Mouse (Mus musculus) liver, embryonic 12.5 days (tissue): ENCODE measurements around the gene Pkd1. TPM values are rescaled to one million over a fixed set of nuclear protein-coding genes. Genes with fewer than 3 reads are reported as not detected.

Source experiments
- ATAC-seq: fragments of 200-750 bp; cut with Nextera tagmentation; 2 replicates; pipeline ENCODE4 v1.8.0; 2017; ENCODE audit warnings: moderate number of reproducible peaks, mild to moderate bottlenecking, moderate library complexity
- H3K27ac ChIP-seq: fragments of 300-500 bp; sonication (generic); 2 replicates; pipeline ENCODE4 v1.5.1; 2016; ENCODE audit warnings: mild to moderate bottlenecking
- H3K27me3 ChIP-seq: fragments of 300-500 bp; sonication (generic); replicated peaks from 2 replicates; pipeline ENCODE4 v1.6.1; 2016; ENCODE audit warnings: mild to moderate bottlenecking, moderate library complexity
- H3K36me3 ChIP-seq: fragments of 300-500 bp; sonication (generic); 2 replicates; pipeline ENCODE4 v1.6.1; 2016; ENCODE audit warnings: mild to moderate bottlenecking, moderate library complexity
- H3K4me1 ChIP-seq: fragments of 300-500 bp; sonication (generic); 2 replicates; pipeline ENCODE4 v1.6.1; 2016
- H3K4me2 ChIP-seq: fragments of 300-500 bp; sonication (generic); 2 replicates; pipeline ENCODE4 v1.6.1; 2016; ENCODE audit warnings: mild to moderate bottlenecking, moderate library complexity
- H3K4me3 ChIP-seq: fragments of 300-500 bp; sonication (generic); 2 replicates; pipeline ENCODE4 v1.5.1; 2016; ENCODE audit warnings: mild to moderate bottlenecking, moderate library complexity
- H3K9ac ChIP-seq: fragments of 300-500 bp; sonication (generic); 2 replicates; pipeline ENCODE4 v1.6.1; 2016; ENCODE audit warnings: mild to moderate bottlenecking, moderate library complexity
- H3K9me3 ChIP-seq: fragments of 300-500 bp; sonication (generic); replicated peaks from 2 replicates; pipeline ENCODE4 v1.6.1; 2016; ENCODE audit warnings: mild to moderate bottlenecking, moderate library complexity
- WGBS: fragments of 180-500 bp; shearing (Covaris S2); methylation state at CpG from one replicate; pipeline ENCODE4 v1.1.7; 2016; ENCODE audit not compliant: insufficient replicate concordance; 5-methylcytosine and 5-hydroxymethylcytosine counted together
- polyA plus RNA-seq: library from polyadenylated mRNA; unstranded; fragments of >200 nt; fragmentation: Nextera tagmentation; extraction: Ambion mirVana; gene quantifications from 2 replicates; pipeline ENCODE4 v1.2.1, GENCODE M21; 2016

Pkd1 gene
- polyA plus RNA-seq, 1 experiment from 2014 or later, result 6.0 TPM

GRCm38 (mm10) chr17:24579532-24579931 is 29.9 kb downstream of the Pkd1 start:
- 86% methylated on average over 3 of the region's 3 CpGs for WGBS
- Histone ChIP-seq H3K9me3 (no peaks in the 10 kb centered on the region), H3K4me1 (peaks cover 10% of the 10 kb centered on the region; the same call in 1 of the 2 replicates), H3K36me3 (peaks cover 70% of the 10 kb centered on the region), H3K9ac (no peak overlapping the region), H3K4me2 (no peak overlapping the region), H3K27ac (no peak overlapping the region), H3K27me3 (no peaks in the 10 kb centered on the region), H3K4me3 (no peak overlapping the region)
- ATAC-seq, result no peak

DNA sequence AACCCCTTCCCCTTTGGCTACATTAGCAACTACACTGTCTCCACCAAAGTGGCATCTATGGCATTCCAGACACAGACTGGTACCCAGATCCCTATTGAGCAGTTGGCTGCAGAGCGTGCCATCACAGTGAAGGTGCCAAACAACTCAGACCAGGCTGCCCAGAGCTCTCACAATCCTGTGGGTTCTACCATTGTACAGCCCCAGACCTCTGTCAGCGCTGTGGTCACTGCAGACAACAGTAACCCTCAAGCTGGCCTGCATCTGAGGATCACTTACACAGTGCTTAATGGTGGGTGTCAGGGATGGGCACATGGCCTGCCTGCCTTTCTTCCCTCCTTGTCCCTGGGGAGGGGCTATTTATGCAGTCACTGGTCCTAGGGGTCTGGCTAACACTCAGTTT is 30.7 kb downstream of the Pkd1 start:
- 84% methylated on average over 2 of the region's 2 CpGs for WGBS

DNA sequence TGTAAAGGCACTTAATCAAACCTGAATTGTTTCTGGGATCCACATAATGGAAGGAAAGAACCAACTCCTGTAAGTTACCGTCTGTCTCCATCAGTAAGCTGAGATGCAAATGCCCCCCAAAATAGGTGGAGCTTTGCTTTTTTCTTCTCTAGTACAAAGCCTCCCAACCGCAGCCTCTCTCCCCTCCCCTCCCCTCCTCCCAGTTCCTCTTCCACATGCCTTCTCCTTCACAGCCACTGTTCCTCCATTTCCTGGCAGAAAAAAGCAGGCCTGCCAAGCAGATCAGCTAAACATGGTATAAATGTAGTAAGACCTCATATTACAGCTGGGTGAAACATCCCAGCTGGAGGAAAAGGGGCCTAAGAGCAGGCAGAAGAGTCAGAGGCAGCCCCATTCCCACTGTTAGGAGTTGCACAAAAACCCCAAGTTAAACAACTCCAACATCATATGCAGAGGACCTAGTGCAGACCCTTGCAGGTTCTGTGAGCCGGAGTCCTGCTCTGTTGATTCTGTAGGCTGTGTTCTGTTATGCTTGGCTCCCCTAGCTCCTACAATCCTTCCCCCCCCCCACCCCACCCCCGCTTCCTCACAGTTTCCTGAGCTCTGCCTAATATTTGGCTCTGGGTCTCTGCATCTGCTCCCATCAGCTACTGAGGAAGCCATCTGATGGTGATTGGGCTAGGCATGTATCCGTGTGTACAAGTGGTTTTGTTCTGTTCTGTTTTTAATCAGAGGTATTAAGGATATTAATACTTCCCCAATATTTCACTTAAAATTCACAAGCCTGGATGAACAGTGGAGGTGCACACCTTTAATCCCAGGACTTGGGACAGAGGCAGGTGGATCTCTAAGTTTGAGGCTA is 34.2 kb downstream of the Pkd1 start:
- Histone ChIP-seq H3K36me3 (peaks cover 70% of the 10 kb centered on the region), H3K27me3 (no peaks in the 10 kb centered on the region), H3K27ac (peak overlapping the region; percentile 45; the same call in 1 of the 2 replicates), H3K4me3 (no peak overlapping the region), H3K4me2 (no peak overlapping the region), H3K9me3 (no peaks in the 10 kb centered on the region), H3K9ac (no peak overlapping the region), H3K4me1 (peaks cover 10% of the 10 kb centered on the region; the same call in 1 of the 2 replicates)
- no peak for ATAC-seq
- 42% methylated on average over 5 of the region's 5 CpGs for WGBS

More for the DNA sequence above, 30.7 kb downstream of the Pkd1 start:
- no peak overlapping the region for H3K27ac ChIP-seq
- no peaks in the 10 kb centered on the region for H3K27me3 ChIP-seq
- no peak overlapping the region for H3K4me2 ChIP-seq
- ATAC-seq, result no peak
- H3K4me3 ChIP-seq, result no peak overlapping the region
- no peak overlapping the region for H3K9ac ChIP-seq
- H3K4me1 ChIP-seq, result peaks cover 10% of the 10 kb centered on the region; the same call in 1 of the 2 replicates
- no peaks in the 10 kb centered on the region for H3K9me3 ChIP-seq
- peaks cover 69% of the 10 kb centered on the region for H3K36me3 ChIP-seq

DNA sequence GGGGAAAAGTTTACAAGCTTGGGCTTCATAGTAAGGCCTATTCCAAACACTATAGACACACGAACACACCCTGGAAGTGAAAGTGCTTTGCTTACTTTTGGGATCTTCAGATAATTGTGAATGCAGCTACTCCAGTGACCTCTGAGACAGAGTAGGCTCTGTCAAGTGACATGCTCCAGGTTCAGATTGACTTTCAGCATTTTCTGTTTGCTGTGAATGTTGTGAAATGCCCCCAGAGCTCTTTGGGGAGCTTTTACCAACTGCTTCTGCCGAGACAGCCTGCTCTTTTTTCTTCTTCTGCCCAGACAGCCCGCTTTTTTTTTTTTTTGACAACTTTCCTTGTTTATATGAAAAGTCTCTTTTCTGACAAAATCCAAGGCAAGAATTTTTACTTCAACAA is 34.9 kb downstream of the Pkd1 start:
- Histone ChIP-seq H3K36me3 (peaks cover 69% of the 10 kb centered on the region), H3K4me2 (no peak overlapping the region), H3K27me3 (no peaks in the 10 kb centered on the region), H3K27ac (peak overlapping the region; percentile 45; the same call in 1 of the 2 replicates), H3K4me3 (no peak overlapping the region), H3K9ac (no peak overlapping the region), H3K9me3 (no peaks in the 10 kb centered on the region), H3K4me1 (peaks cover 10% of the 10 kb centered on the region; the same call in 1 of the 2 replicates)
- no peak for ATAC-seq
- WGBS, result 58% methylated on average over 3 of the region's 3 CpGs

GRCm38 (mm10) chr17:24586532-24586931 is 36.9 kb downstream of the Pkd1 start:
- no peak overlapping the region for H3K9ac ChIP-seq
- H3K27me3 ChIP-seq, result no peaks in the 10 kb centered on the region
- H3K4me3 ChIP-seq, result no peak overlapping the region
- H3K27ac ChIP-seq, result no peak overlapping the region
- peaks cover 63% of the 10 kb centered on the region for H3K36me3 ChIP-seq
- no peak overlapping the region for H3K4me2 ChIP-seq
- H3K9me3 ChIP-seq, result no peaks in the 10 kb centered on the region
- H3K4me1 ChIP-seq, result peaks cover 10% of the 10 kb centered on the region; the same call in 1 of the 2 replicates
- no peak for ATAC-seq
- WGBS, result 73% methylated on average over 4 of the region's 4 CpGs

DNA sequence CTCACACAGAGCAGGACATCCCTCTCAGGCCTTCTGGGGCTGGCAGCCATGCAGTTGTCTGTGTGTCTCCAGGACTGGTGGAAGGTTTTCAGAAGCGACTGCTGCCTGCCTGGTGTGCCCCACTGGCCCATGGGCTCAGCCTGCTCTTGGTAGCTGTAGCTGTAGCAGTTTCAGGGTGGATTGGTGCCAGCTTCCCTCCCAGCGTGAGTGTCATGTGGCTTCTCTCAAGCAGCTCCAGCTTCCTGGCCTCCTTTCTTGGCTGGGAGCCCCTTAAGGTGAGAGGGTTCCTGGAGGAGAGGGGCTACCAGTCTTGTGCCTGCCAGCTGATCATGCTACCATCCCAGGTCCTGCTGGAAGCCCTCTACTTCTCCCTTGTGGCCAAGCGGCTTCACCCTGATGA is 41.3 kb downstream of the Pkd1 start:
- Histone ChIP-seq H3K4me2 (no peak overlapping the region), H3K4me3 (no peak overlapping the region), H3K36me3 (peaks cover 84% of the 10 kb centered on the region), H3K27ac (no peak overlapping the region), H3K27me3 (no peaks in the 10 kb centered on the region), H3K9me3 (no peaks in the 10 kb centered on the region), H3K9ac (no peak overlapping the region), H3K4me1 (no peaks in the 10 kb centered on the region)
- no peak for ATAC-seq
- WGBS, result 72% methylated on average over 3 of the region's 3 CpGs

- H3K27ac ChIP-seq, result no peak overlapping the region
- no peaks in the 10 kb centered on the region for H3K27me3 ChIP-seq
- no peaks in the 10 kb centered on the region for H3K4me1 ChIP-seq
- H3K36me3 ChIP-seq, result peaks cover 85% of the 10 kb centered on the region
- H3K9me3 ChIP-seq, result no peaks in the 10 kb centered on the region
- H3K4me2 ChIP-seq, result no peak overlapping the region
- WGBS, result 88% methylated on average over 5 of the region's 5 CpGs
- no peak overlapping the region for H3K4me3 ChIP-seq
- H3K9ac ChIP-seq, result no peak overlapping the region
- ATAC-seq, result no peak
These were observed 42.1 kb downstream of the Pkd1 start for GRCm38 (mm10) chr17:24591695-24592094.

DNA sequence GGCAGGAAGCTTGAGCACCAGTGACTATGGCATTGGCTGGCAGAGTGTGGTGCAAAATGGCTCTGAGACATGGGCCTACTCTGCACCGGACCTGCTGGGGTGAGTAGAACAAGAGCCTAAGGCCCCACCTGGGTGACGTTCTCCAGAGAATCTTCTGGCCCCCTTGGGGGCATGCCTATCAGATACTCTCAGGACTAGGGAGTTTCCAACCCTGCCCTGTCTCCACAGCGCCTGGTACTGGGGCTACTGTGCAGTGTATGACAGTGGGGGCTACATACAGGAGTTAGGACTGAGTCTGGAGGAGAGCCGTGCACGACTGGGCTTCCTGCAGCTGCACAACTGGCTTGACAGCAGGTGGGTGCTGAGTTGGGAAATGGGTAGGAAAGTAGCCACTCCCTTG is 43.6 kb downstream of the Pkd1 start:
- 74% methylated on average over 5 of the region's 5 CpGs for WGBS
- peak; percentile 14; the same call in 1 of the 2 replicates for ATAC-seq
- H3K4me1 ChIP-seq, result no peaks in the 10 kb centered on the region

GRCm38 (mm10) chr17:24593992-24594890 is 44.6 kb downstream of the Pkd1 start:
- no peak overlapping the region for H3K4me2 ChIP-seq
- no peaks in the 10 kb centered on the region for H3K27me3 ChIP-seq
- H3K36me3 ChIP-seq, result peaks cover 91% of the 10 kb centered on the region
- no peaks in the 10 kb centered on the region for H3K4me1 ChIP-seq
- H3K4me3 ChIP-seq, result no peak overlapping the region
- no peak for ATAC-seq
- H3K9ac ChIP-seq, result no peak overlapping the region
- WGBS, result 86% methylated on average over 26 of the region's 26 CpGs
- no peaks in the 10 kb centered on the region for H3K9me3 ChIP-seq
- no peak overlapping the region for H3K27ac ChIP-seq

More for the DNA sequence above, 43.6 kb downstream of the Pkd1 start:
- no peak overlapping the region for H3K9ac ChIP-seq
- H3K27ac ChIP-seq, result no peak overlapping the region
- no peak overlapping the region for H3K4me3 ChIP-seq
- H3K27me3 ChIP-seq, result no peaks in the 10 kb centered on the region
- H3K4me2 ChIP-seq, result no peak overlapping the region
- H3K36me3 ChIP-seq, result peaks cover 87% of the 10 kb centered on the region
- H3K9me3 ChIP-seq, result no peaks in the 10 kb centered on the region

- H3K9ac ChIP-seq, result no peak overlapping the region
- no peak overlapping the region for H3K27ac ChIP-seq
- H3K27me3 ChIP-seq, result no peaks in the 10 kb centered on the region
- no peak overlapping the region for H3K4me3 ChIP-seq
- H3K36me3 ChIP-seq, result peaks cover 99% of the 10 kb centered on the region
- no peak overlapping the region for H3K4me2 ChIP-seq
- ATAC-seq, result no peak
- no peaks in the 10 kb centered on the region for H3K4me1 ChIP-seq
- no peaks in the 10 kb centered on the region for H3K9me3 ChIP-seq
- 77% methylated on average over 17 of the region's 17 CpGs for WGBS
These were observed 45.8 kb downstream of the Pkd1 start for GRCm38 (mm10) chr17:24595126-24596072.

DNA sequence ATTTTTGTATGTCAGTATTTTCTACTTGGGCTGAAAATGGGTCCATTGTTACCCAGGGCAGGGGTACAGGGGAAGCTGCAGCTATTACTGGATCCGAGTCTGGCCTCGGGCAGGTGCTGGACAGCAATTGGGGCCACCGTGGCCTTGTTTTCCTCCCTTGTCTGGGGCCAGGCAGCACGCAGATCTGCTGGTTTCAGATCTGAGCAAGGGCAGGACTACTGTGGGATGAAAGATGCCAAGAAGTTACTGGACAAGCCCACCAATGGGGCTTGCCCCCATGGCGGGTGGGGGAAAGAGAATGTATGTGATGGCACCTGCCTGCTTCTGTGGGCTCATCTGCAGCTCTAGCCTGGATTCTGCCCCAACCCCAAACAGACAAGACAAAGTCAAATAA is 46.4 kb downstream of the Pkd1 start:
- WGBS, result 68% methylated on average over 5 of the region's 5 CpGs
- ATAC-seq, result no peak
- H3K36me3 ChIP-seq, result peaks cover 99% of the 10 kb centered on the region
- no peaks in the 10 kb centered on the region for H3K27me3 ChIP-seq
- H3K4me3 ChIP-seq, result no peak overlapping the region
- no peak overlapping the region for H3K4me2 ChIP-seq
- H3K9me3 ChIP-seq, result no peaks in the 10 kb centered on the region
- H3K4me1 ChIP-seq, result no peaks in the 10 kb centered on the region
- no peak overlapping the region for H3K27ac ChIP-seq
- no peak overlapping the region for H3K9ac ChIP-seq
